Mouse (Mus musculus): Measurements from ENCODE around the gene Myf5. TPM values are rescaled to one million over a fixed set of nuclear protein-coding genes. Genes with fewer than 3 reads are reported as not detected.

Gene Myf5
- not detected for polyA plus RNA-seq (2021)

GRCm38 (mm10) chr10:107485870-107486269 lies at the start of gene Myf5:
Gene Myf5, minus strand, starts transcription at chr10:107486134.
- TF ChIP-seq CTCF (IDR thresholded peaks at IDR 0.05) = no peak
- ATAC-seq (no peak), DNase-seq (ENCODE audit: low read depth, low spot score) (no peak)
- ChIA-PET POLR2A (no interaction called here), CTCF (interaction anchor here (1.3 kb wide), 1 partner anchor 8 kb away, joined by 3 read pairs; no protein-coding TSS in a partner anchor)
- in situ Hi-C loops (cut with MboI; ENCODE audit: low pct_unique_long_range_greater_than_20kb) = no loop called here
- H3K27me3 ChIP-seq = no peaks in the 10 kb centered on the region

DNA sequence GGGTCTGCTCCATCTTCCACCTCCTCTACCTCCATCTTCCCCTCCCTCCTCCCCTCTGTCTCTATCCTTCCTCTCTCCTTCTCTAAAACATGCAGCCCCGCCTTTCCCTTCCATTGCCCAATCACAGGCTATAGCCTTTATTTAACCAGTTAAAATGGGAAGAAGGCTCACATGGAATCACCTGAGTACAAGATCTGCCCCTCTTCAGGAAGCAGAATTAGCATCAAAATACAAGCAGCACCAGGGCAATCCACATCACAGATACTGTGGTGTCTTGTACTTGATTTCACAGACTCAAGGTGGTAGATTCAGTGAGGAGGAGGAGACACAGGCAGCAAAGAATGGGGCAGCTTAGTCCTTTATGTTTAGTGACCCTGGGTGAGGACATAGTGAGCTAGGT lies 42.8 kb upstream of the Myf5 start:
- no peak for DNase-seq (ENCODE audit: low read depth, low spot score)
- no peaks in the 10 kb centered on the region for H3K27me3 ChIP-seq
- no peak for TF ChIP-seq CTCF (IDR thresholded peaks at IDR 0.05)
- ChIA-PET POLR2A (no interaction called here), CTCF (interaction anchor here (1.6 kb wide), 1 partner anchor 17 kb away, joined by 3 read pairs; no protein-coding TSS in a partner anchor)
- ATAC-seq = no peak
- in situ Hi-C loops (cut with MboI; ENCODE audit: low pct_unique_long_range_greater_than_20kb) = no loop called here

GRCm38 (mm10) chr10:107519216-107519615 lies 33.3 kb upstream of the Myf5 start:
- H3K27me3 ChIP-seq = no peaks in the 10 kb centered on the region
- in situ Hi-C loops (cut with MboI; ENCODE audit: low pct_unique_long_range_greater_than_20kb) = no loop called here
- no peak for ATAC-seq
- TF ChIP-seq CTCF (IDR thresholded peaks at IDR 0.05) = no peak
- DNase-seq (ENCODE audit: low read depth, low spot score) = no peak
- CTCF ChIA-PET = no interaction called here
- POLR2A ChIA-PET = no interaction called here

GRCm38 (mm10) chr10:107516641-107517040 lies 30.7 kb upstream of the Myf5 start:
- H3K27me3 ChIP-seq = no peaks in the 10 kb centered on the region
- in situ Hi-C loops (cut with MboI; ENCODE audit: low pct_unique_long_range_greater_than_20kb) = no loop called here
- TF ChIP-seq CTCF (IDR thresholded peaks at IDR 0.05) = no peak
- POLR2A ChIA-PET = interaction anchor here (0.8 kb wide), 1 partner anchor 11 kb away, joined by 3 read pairs; no protein-coding TSS in a partner anchor
- ATAC-seq (no peak), DNase-seq (ENCODE audit: low read depth, low spot score) (no peak)
- CTCF ChIA-PET = no interaction called here

DNA sequence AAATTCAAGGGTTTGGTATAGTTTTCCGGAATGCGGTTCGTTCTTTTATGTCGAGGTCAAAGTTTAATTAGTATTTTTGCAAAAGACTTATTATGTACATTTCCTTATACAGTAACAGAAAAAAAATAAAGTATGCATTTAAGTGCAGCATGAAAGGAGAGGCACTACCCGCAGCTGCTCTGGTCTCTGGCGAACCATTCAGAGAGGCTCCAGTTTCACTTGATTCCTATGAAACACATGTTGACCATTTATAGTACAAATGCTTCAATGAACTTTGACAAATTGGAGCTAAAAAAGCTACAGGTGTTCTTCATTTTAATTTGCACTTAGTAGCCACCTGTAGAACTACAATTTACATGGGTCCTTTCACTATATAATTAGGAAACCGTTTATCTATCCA lies 28.8 kb upstream of the Myf5 start:
- ChIA-PET POLR2A (no interaction called here), CTCF (no interaction called here)
- TF ChIP-seq CTCF (IDR thresholded peaks at IDR 0.05) = no peak
- no peaks in the 10 kb centered on the region for H3K27me3 ChIP-seq
- DNase-seq (ENCODE audit: low read depth, low spot score) (no peak), ATAC-seq (no peak)
- in situ Hi-C loops (cut with MboI; ENCODE audit: low pct_unique_long_range_greater_than_20kb) = no loop called here

DNA sequence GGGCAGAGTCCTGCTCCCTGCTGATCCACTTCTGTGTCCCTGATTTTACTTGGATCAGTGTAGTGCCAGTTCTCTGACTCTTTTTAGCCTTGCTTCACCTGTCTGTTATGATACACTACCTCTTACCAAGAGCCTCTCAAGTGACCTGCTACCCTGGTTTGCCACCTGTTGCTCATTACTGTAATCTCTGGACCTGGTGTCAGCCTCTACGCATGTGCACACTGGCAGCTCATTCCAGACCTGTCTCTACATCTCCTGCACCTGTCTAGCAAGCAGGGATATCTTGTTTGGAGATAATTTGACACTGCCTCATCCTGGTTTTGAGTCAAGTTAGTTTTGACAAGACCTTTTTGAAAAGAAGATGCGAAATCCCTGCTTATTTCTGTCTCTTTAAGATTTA lies 20.5 kb upstream of the Myf5 start:
- POLR2A ChIA-PET = no interaction called here
- H3K27me3 ChIP-seq = no peaks in the 10 kb centered on the region
- DNase-seq (ENCODE audit: low read depth, low spot score) (no peak), ATAC-seq (no peak)
- TF ChIP-seq CTCF (IDR thresholded peaks at IDR 0.05) = no peak
- in situ Hi-C loops (cut with MboI; ENCODE audit: low pct_unique_long_range_greater_than_20kb) = no loop called here
- CTCF ChIA-PET = no interaction called here

- DNase-seq (ENCODE audit: low read depth, low spot score) = no peak
- POLR2A ChIA-PET = no interaction called here
- in situ Hi-C loops (cut with MboI; ENCODE audit: low pct_unique_long_range_greater_than_20kb) = no loop called here
Measured at GRCm38 (mm10) chr10:107503430-107503829, 17.5 kb upstream of the Myf5 start.

GRCm38 (mm10) chr10:107502193-107502592 lies 16.3 kb upstream of the Myf5 start:
- ChIA-PET CTCF (no interaction called here), POLR2A (no interaction called here)
- no peaks in the 10 kb centered on the region for H3K27me3 ChIP-seq
- peak; percentile 39 for ATAC-seq
- no peak for TF ChIP-seq CTCF (IDR thresholded peaks at IDR 0.05)
- in situ Hi-C loops (cut with MboI; ENCODE audit: low pct_unique_long_range_greater_than_20kb) = no loop called here
- DNase-seq (ENCODE audit: low read depth, low spot score) = no peak

More at GRCm38 (mm10) chr10:107503430-107503829, 17.5 kb upstream of the Myf5 start:
- no peak for ATAC-seq
- CTCF ChIA-PET = interaction anchor here (0.5 to 1.2 kb wide), 2 partner anchors 23 to 121 kb away, joined by 3 read pairs; no protein-coding TSS in a partner anchor
- no peaks in the 10 kb centered on the region for H3K27me3 ChIP-seq
- no peak for TF ChIP-seq CTCF (IDR thresholded peaks at IDR 0.05)

- ChIA-PET POLR2A (no interaction called here), CTCF (no interaction called here)
- no peak for ATAC-seq
- in situ Hi-C loops (cut with MboI; ENCODE audit: low pct_unique_long_range_greater_than_20kb) = no loop called here
- no peak for DNase-seq (ENCODE audit: low read depth, low spot score)
- H3K27me3 ChIP-seq = no peaks in the 10 kb centered on the region
- TF ChIP-seq CTCF (IDR thresholded peaks at IDR 0.05) = no peak
Measured at GRCm38 (mm10) chr10:107499656-107500055, 13.7 kb upstream of the Myf5 start.

- in situ Hi-C loops (cut with MboI; ENCODE audit: low pct_unique_long_range_greater_than_20kb) = no loop called here
- DNase-seq (ENCODE audit: low read depth, low spot score) (no peak), ATAC-seq (no peak)
- CTCF ChIA-PET = no interaction called here
- no peaks in the 10 kb centered on the region for H3K27me3 ChIP-seq
- POLR2A ChIA-PET = no interaction called here
- no peak for TF ChIP-seq CTCF (IDR thresholded peaks at IDR 0.05)
Measured at GRCm38 (mm10) chr10:107496402-107496801, 10.5 kb upstream of the Myf5 start.

DNA sequence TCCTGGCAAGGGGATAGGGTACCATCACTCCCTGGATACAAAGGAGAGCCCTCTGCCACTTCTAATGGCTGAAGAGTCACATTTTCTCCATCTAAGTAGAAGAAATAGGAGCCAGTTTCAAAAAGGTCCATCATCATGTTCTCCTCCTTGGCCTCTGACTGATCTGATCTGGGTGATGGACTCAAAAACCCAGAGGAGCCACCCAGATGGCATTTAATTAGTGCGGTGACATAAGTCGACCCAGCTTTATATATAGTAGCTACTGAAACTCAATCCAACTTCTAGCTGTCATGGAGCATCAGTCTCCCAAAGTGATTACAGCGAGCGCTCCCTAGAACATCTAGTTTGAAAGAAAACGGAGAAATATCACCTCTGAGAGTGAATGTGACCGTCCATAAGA lies 8.6 kb upstream of the Myf5 start, which contains the start of gene Myf6:
TSS of gene Myf6 (minus strand) at position 170 of the 400 bp plus-strand sequence.
- no peak for DNase-seq (ENCODE audit: low read depth, low spot score)
- TF ChIP-seq CTCF (IDR thresholded peaks at IDR 0.05) = no peak
- no peak for ATAC-seq

More for the DNA sequence above, 8.6 kb upstream of the Myf5 start, which contains the start of gene Myf6:
- no peaks in the 10 kb centered on the region for H3K27me3 ChIP-seq
- in situ Hi-C loops (cut with MboI; ENCODE audit: low pct_unique_long_range_greater_than_20kb) = no loop called here
- POLR2A ChIA-PET = no interaction called here
- CTCF ChIA-PET = no interaction called here

Data from Patski (cell line).